Mouse (Mus musculus): ENCODE data around the gene Sync.

The Sync gene

DNA sequence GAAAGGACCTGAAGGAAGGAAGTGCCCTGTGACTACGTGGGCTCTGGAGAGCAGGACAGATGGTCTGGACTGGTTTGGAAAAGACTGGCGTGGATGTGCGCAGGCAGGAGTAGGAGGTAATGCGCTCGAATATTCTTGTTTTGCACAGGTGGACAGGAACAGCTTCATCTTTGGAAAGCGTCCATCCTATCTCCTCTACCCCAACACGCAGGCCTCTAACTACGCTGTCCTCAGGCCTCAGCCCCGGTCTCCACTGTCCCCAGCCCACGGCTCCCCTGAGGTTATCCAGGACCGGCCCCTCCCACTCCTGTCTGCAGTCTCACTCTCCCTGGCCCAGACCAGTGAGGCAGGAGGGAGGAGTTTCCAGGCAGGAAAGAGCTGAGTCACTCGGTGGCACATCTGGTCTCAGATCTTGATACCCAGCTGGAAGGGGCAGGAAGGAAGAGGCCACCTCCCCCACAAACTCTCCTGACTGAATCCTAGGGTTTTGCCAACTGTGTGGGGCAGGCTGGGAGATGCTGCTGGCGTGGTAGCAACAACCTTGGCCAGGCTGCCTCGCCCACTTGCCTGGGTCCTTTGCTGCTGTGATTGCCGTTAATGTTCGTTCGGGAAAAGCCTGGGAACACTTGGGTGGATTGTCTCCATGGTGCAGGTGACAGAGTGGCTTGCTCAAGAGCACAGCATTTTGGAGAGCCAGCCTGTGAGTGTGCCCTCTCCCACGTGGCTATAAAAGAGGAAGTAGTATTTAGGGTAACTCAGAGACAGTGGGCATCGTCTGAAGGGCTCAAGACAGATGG lies 24.0 kb upstream of the Sync start:
- DNase-seq (ENCODE audit: low spot score) = no peak

DNA sequence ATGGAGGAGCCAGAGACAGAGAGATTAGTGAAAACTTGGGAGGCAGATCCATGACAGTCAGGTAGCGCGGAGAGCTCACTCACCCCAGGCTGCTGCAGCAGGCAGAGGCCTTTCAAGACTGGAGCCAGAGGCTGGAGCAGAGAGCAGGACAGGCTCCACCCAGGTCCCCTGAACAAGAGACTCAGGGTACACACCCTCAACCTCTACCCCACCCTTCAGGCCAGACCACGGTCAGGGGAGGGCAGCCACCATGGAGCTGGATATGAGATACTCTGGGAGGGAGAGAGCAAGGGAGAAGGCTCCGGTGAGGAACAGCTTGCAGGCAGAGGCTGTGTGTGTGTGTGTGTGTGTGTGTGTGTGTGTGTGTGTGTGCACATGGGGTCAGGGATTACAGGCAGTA lies 21.2 kb upstream of the Sync start:
- no peak for DNase-seq (ENCODE audit: low spot score)

DNA sequence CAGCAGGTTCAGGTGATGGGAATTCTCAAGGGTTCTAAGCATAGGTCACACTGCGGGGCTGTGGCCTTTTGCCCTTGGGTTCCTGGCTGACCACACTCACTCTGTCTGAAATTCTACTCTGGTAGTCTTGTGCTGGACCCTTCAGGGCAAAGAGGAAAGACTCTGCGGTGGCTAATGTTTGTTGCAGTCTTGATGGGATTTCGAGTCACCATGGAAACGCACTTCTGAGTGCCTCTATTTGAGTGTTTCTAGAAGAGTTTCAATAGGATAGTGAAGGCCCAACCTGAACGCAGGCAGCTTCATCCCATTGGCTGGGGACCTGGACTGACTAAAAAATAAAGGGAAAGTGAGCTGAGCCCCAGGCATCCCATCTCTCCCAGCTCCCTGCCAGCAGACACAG lies 20.6 kb upstream of the Sync start:
- no peak for DNase-seq (ENCODE audit: low spot score)

DNA sequence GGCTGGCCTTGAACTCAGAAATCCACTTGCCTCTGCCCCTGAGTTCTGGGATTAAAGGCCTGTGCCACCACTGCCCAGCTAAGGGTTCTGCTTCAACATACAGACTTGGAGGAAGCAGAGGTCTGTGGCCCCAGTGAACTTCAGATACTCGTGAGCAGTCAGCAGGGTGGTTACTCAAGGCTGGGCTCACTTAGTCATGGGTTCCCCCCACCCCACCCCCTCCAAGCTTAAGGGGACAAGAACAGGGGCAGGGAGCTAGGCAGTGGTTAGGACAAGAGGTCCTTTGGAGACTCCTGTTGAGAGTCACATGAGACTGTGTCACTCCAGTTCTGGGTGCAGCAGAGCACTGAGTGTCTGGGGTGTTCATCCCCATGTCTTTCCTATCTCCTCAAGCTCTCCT lies 18.7 kb upstream of the Sync start:
- DNase-seq (ENCODE audit: low spot score) = no peak

DNA sequence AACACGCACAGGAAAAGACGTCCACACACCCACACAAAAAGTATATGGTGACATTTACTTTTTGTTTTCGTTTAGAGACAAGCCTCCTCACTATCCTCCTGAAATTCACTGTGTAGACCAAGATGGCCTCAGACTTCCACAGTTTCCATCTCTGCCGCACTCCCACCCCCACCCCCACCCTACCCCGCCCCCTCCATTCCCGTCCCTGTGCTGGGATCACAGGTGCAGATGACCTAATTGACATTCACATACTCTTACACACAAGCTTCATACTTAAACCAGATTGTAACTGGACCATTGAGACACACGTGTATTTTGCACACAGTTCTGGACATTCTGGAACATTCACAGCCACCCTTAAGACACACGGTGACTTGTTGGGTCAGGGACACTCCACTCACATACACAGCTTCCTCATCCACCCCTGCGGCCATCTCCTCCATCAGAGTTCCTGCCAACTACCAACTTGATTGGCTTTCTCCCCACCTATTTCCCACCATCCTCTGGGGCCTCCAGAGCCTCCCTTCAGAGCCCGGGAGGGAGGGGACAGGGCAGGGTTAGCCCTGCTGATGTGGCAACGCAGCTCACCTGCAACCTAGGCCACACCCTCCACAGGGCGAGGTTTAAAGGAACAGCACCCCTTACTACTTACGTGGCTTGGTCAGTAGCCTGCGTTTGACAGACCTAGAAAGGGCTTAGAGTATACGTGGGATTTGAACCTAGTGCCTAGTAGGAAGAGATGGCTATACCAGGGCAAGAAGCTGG lies 15.2 kb upstream of the Sync start:
- no peak for DNase-seq (ENCODE audit: low spot score)

DNA sequence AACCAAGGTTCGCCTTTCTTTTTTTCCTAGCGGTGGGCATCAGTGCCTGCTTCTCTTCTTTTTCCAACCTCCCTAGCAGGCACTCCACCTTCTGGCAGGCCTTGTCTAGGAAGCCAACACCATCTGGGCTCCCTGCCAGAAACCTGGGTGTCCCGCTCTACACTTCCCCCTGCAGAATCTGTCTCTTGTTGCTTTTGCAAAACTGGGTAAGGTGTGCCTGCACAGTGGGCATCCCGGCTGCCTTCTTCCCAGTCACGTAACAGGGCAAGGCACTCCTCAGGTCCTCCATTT lies 14.7 kb upstream of the Sync start:
- no peak for DNase-seq (ENCODE audit: low spot score)

DNA sequence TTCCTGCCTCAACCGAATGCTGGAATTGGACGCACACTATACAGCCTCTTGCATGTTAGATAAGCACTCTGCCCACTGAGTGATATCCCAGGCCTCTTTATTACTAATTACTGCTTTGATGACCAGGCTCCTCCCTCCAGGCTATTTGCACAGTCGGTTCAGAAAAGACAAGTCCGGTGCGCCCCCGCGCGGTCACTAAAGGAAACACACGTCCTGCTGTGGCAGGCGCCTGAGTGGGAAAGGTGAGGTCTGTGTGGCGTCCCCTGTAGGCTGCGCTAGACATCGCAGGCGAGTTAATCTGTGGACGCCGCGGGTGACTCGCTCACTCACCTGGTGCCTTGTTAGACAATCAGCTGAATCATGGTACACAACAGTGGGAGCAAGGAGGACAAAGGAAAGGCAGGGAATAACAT lies 11.0 kb upstream of the Sync start:
- peak; percentile 97 for DNase-seq (ENCODE audit: low spot score)

DNA sequence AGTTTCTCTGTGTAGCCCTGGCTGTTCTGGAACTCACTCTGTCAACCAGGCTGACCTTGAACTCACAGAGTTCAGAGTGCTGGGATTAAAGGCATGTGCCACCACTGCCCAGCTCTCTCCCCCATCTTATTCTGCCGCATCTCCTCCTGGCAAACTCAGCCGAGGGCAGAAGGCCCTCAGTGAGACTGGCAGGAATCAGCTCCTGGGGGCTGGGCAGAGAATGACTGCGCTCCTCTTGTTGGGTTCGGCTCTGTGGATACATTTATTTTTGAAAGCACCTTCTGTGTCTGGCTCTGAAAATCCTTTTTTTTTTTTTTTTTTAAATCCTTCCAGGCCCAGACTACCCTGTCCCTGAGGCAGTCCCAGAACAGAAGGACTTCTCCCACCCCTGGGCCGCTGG lies 4.6 kb upstream of the Sync start:
- DNase-seq (ENCODE audit: low spot score) = no peak

DNA sequence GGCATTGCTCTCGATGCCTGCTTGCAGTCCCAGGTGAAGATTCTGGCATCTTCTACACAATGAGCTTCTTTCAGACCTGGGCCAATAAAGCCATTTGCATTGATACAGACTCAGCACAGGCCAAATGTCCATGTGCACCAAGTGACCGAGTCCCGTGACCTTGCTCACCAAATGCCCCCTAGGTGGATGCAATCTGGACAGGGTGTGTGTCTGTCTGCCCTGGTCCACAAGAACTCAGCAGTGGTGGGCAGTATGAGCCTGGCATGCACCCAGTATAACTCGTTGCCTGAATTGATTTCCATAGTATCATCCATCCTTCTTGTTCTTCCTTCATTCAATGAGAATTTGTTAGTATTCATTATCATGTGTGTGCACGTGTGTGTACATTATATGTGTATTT lies 4.2 kb upstream of the Sync start:
- no peak for DNase-seq (ENCODE audit: low spot score)

DNA sequence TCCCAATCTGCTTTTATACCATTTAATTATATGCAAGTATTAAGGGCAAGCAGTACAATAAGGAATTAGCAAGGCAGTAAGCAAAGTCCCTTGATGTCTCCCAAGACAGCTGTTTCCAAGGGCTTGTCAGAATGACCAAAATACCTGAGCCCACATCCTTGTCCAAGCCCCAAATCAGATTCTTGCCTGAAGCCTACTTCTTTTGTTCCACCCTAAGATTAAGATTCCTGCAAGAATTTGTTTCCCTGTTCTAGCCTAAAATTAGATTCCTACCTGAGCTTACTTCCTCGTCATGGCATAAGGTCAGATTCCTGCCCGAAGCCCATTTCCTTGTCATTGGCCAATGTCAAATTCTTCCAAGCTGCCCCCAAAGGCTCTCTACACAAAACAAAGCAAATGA lies 2.7 kb upstream of the Sync start:
- no peak for DNase-seq (ENCODE audit: low spot score)

DNA sequence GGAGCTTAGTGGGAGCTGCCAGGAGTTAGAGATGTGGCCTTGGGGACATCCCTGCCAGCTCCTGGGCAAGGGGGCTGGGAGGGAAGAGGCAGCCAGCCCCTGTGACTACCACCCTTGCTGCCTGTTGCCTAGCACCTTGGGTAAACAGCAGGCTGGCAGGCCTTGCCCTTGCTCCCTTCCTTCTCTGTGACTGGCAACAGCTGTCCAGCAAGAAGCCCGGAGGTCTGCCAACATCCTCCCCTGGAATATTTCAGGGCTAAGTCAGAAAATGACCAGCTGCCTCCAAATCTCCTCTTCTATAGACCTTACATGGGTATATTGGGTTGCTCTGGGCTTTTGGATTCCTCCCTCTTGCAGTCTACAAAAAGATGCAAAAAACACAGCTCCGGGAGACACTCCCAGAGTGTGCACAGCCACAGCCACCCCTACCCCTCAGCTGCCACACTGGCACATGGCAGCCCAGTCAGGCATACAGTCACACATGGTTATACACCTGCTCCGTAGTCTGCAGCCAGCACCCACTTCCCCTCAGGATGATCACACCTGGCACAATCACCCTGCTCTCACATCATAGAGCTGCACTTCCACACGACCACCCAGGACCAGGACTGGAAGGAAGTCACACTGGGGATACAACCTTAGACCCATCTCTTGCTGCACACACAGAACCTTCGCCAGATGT lies 1.3 kb upstream of the Sync start:
- DNase-seq (ENCODE audit: low spot score) = no peak

DNA sequence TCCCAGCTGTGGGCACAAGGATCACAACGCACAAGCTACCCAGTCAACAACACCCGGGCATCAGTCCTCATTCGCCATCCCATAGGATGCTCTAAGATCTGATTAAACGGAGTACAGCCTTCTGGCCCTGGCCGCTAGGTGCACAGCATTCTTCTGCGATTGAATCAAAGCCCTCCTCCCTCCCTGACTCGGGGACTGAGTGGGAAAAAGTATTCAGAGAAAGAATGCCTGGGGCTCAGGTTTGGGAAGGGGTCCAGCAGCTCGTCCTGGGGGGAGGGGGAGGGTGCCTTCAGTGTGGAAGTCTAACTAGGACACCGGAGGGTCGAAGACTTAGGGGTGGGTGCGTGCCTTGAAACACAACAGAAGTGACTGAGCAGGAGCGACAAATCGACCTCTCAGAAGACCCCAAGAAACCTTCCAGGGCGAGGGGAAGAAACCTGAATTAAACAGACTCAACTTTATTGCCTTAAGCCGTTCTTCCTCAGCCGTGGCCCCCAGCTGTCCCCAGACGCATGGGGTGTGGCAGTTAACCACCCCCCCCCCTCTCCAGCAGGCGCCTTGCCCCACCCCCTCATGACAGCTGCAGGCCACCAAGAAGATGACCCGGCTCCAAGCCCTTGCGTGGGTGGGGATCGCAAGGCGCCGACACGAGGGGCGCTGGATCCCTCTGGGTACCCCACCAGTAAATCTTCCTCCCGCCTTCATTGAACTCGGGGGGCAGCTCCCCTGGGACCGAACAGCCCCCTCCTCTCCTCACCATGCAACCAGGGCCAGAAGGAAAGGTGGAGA lies 540 bp upstream of the Sync start:
- no peak for DNase-seq (ENCODE audit: low spot score)

DNA sequence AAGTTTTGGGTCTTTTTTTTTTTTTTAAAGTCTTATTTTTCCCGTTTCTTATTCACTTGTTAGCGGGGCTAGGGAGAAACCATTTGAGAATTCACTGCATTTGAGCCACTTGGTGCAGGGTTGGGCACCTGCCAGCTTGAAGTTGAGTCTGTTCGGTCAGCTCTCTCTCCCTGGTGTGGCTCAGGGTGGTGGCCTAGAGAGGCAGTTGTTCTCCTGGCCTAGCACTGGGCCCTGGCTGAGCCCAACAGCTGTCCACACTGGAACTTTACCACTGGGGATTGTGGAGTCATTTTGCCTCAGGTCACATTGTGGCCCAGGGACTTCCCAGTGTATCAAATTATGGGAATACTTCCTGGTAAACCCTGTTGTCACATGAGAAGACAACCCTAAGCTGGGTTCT lies 650 bp downstream of the Sync start:
- DNase-seq (ENCODE audit: low spot score) = no peak

DNA sequence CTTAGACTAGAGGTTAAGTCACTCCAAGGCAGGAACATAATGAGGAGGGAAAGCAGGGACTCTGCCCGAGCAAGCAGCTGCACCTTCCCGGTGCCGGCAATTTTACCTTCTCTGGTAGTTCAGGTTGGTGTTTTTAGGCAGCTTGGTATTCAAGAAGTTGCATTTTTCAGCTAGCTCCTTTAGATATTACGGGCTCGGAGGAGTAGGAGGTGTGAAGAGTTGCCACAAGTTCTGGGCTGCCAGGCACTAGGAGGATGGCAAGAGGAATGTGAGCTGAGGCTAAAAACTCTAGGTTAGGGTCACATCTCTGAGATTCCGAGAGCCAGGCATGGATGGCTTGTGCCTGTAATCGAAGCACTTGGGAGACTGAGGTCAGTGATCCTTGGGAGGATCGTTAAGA lies 2.3 kb downstream of the Sync start:
- DNase-seq (ENCODE audit: low spot score) = no peak

DNA sequence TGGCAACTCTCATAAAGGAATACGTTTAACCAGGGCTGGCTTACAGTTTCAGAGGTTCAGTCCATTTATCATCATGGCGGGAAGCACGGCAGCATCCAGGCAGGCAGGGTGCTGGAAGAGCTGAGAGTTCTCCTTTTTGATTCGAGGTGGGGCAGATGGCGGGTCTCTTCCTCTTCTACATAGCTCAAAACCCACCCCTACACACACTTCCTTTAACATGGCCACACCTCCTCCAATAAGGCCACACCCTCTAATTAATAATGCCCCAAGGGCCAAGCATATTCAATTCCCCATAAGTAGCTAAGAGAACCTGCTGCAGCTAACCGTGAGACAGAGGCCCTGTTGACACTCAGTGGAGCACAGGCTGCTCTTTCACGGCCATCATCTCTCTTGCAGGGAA lies 5.4 kb downstream of the Sync start:
- DNase-seq (ENCODE audit: low spot score) = no peak

DNA sequence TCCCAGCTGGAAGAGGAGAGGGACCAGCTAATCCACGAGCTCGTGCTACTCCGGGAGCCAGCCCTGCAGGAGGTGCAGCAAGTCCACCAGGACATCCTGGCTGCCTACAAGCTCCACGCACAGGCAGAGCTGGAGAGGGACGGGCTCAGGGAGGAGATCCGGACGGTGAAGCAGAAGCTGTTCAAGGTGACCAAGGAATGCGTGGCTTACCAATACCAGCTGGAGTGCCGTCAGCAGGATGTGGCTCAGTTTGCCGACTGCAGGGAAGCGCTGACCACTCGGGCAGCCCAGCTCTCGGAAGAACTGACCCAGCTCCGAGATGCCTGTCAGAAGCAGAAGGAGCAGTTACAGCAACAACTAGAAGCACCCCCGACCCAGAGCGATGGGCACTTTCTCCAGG lies 6.3 kb downstream of the Sync start:
- DNase-seq (ENCODE audit: low spot score) = no peak

DNA sequence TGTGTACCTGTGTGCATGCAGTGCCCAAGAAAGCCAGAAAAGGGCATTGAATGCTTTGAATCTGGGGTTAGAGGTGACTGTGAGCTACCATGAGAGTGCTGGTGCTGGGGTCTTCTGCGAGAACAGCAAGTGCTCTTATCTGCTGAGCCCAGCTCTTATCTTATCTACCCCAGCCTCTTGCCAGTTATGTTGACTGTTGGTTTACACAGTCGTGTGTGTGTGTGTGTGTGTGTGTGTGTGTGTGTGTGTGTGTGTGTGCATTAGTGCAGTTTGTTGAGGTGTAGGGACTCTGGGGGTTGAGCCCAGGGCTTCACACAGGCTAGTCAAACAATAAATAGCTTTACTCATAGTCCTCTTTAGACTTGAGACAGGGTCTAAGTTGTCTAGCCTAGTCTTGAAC lies 7.8 kb downstream of the Sync start:
- DNase-seq (ENCODE audit: low spot score) = no peak

DNA sequence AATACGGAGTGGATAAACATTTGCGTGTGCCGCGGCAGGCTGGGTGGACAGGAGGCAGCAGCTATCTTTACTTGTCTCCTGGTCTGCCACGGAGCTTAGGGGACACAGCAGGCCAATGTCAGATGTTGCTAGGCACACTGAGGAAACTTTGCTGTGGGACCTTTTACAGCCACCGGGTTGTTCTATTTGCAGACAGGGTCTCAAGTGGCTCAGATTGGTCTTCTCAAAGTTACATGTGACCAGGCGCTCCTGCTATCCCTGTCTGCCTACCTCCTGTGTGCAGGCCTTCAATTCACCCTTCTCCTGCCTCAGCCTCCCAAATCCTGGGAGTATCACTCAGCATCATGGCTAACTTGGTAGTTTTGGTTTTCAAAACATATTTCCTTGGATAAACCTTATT lies 8.6 kb downstream of the Sync start:
- no peak for DNase-seq (ENCODE audit: low spot score)

DNA sequence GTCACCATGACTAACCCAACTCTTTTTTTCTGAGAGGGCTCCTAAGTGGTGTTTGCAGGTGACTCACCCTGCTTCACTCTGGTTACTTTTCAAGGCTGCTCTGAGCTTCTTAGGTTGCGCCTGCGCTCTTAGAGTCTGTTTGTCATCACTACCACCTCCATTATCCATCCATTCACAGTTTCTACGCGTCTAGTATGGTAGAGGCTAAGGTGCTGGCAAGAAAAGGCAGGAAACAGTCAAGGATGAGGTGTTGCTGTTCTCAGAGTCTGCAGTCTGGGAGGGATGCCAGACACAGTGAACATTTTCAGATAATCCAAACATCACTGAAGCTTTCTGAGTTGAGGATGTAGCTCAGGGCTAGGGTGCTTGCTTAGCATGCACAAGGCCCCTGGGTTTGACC lies 10.3 kb downstream of the Sync start:
- DNase-seq (ENCODE audit: low spot score) = no peak

DNA sequence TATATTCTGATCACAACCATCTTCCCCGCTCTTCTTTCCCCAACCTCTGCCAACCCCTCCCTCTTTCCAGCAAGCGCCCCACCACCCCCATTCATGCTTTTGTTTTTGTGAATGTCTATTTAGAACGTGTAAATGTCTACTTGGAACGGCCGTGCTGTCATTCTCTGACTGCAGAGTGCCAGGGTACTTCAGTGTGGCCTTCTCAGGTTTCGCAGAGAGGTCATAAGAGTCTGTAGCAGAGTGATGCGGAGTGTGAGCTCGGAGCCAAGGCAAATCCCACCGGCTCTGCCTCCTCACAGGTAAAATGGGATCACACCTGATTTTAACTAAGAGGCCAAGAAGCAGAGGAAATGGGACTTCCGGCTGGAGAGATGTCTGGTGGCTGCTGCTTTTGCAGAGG lies 11.7 kb downstream of the Sync start:
- no peak for DNase-seq (ENCODE audit: low spot score)

DNA sequence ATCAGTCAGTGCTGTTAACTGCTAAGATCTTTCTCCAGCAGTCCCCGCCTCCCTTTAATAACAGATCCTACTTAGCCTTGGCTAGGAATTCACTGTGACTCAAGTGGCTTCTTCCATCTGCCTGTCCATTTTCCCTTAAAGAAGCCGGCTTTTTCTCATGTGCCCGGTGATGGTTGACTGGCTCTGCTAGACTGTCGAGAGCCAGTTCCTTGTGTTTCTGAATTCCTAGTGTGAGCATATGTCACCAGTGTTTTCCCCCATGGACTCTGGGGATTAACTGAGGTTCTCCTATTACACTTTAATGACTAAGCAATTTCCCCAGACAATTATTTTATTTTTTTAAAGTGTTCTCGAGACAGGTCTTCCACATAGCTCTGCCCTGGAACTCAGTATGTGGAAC lies 16.0 kb downstream of the Sync start:
- DNase-seq (ENCODE audit: low spot score) = no peak

DNA sequence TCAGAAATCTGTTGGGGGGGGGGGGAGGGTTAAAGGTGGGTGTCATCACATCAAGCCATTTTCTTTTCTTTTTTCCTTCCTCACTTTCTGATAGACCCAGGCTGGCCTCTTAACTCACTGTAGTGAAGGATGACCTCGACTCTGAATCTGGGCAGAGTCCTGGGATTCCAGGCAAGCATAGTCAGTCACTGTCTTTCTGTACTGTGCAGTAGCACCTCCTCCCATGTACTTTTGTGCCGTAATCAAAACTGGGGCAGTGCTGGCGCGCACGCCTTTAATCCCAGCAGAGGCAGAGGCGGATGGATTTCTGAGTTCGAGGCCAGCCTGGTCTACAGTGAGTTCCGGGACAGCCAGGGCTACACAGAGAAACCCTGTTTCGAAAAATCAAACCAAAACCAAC lies 16.4 kb downstream of the Sync start:
- DNase-seq (ENCODE audit: low spot score) = no peak

DNA sequence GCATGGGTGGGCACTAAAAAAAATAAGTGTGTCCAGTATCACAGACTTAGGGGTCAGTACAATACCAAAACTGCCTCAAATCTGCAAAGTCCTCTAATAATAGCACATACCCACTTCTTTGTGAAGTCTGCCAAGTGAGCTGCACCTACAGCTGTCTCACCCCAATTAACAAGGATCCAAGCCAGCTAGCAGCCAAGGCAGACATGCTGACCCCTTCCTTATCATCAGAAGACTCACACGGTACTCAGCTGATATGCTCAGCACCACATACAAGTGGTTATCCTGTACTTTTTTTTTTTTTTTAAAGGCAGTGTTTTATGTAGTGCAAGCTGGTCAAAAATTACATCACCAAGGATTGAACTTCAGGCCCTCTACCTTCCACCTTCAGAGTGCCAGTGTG lies 16.9 kb downstream of the Sync start:
- DNase-seq (ENCODE audit: low spot score) = no peak
